Mouse (Mus musculus) adrenal gland, adult (tissue): ENCODE measurements around the gene Prdm9.

ENCODE experiments used
- DNase-seq, 2 experiments: peaks; one replicate each; pipeline ENCODE4 v3.0.0; 2022 to 2023; ENCODE audit warnings: low spot score in 1 of 2; ENCODE audit not compliant: inconsistent age in 2 of 2

The Prdm9 gene

DNA sequence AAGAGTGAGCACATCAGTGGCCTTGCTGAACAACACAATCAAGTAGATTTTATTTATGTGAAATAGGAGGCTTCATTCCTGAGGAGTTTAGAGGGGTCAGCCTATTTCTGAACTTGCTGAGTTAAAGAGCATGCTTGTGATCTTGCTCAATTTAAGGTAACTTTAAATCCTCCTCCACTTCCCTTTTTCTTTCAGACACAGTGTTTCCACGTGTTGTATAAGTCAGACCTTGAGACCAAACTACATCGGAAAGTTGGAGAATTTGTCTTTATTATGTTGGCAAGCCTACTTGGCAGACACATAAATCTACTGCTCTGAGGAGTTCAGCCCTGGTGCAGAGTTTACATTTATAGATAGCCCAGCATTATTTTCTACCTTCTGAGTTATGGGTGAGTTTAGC, 35.3 kb downstream of the Prdm9 start:
- DNase-seq, result no peak

DNA sequence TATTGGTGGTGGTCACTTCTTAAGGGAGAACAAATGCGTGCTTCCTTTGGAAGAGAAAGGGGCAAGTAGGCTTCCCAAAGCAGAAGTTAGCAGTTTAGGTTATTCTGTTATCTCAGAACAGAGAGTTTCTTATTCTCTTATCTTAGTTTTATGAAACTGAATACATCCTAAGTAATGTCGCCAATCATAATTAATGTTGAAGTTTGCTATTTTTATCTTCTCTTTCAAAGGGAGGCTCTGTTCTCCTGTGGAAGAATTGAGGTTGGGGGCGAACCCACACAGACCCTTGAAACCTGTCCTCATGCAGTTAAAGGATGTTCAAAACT, 36.4 kb downstream of the Prdm9 start:
- no peak for DNase-seq

DNA sequence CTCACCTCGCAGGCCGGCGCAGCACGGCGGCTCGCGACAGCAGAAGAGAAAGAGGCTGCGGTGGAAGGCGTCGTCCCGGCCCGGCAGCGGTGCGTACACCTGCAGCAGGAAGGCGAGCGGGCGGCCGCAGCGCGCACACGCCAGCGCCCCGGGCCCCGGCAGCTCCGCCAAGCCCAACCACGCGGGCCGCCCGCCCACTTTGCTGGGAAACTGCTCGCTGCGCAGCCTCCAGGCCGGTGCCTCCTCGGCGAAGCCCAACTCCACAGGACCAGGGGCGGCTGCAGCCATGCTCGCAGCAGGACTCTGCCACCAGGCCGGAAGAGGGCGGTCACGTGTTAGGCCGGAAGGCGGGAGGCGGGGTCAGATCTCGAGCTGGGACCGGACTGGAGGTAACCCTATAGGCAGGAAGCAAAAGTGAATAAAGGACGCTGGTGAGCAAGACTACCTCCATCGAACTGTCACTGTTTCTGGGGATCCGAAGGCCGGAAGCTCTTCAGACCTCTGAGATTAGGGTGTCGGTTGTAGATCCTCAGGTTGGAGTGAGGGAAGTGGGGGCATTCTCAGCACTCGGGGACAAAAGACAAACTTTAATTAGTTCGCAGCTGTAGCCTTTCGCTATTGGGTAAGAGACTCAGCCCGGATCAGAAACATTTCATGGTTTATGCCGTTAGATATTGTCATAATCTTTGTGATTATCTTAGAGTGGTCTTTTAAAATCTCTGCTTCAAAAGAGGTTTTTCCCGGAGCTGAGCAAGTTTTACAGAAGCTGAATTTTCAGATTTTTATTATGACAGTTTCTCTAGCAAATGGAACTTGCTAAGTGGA, 37.0 kb downstream of the Prdm9 start, which contains the start of gene Pdcd2:
Gene Pdcd2, minus strand, starts transcription at position 316 of the 825 bp plus-strand sequence.
- peak; percentile 97 to 98 for DNase-seq

DNA sequence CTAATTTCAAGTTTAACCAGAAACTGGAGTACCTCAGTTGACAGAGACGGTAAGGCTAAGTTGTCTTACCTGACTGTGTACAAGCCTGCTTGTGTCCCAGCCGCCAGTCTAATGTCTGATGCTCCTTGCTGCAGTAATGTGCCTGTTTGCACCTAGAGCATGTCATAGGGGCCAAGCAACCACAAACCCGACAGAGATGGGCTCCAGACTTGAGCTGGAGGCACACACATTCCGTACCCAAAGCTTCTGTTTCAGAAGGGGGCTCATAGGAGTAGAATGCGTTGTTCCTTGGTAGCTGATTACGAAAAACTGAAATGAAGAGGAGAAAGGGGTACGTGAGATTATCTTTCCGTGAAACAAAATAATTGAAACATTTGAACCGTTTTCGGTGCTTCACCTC, 37.9 kb downstream of the Prdm9 start:
- DNase-seq, result peak; percentile 15 to 47

DNA sequence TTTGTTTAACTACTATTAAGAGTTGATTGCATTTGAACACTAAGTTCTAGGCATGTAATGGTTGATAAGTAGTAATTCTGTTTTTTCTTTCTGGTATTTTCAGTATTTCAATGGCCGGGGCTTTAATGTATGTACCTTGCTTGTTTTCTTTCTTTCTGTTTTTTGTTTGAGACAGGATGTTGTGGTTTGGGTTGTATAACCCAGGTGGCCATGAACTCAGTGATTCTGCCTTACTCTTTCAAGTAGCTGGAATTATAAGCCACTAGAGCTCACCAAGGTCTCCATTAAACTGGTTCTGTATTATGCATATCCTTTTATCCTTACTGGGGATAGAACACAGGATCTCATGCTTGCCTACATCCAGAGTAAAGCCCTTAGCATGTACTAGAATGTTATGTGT, 45.4 kb downstream of the Prdm9 start:
- DNase-seq, result no peak

DNA sequence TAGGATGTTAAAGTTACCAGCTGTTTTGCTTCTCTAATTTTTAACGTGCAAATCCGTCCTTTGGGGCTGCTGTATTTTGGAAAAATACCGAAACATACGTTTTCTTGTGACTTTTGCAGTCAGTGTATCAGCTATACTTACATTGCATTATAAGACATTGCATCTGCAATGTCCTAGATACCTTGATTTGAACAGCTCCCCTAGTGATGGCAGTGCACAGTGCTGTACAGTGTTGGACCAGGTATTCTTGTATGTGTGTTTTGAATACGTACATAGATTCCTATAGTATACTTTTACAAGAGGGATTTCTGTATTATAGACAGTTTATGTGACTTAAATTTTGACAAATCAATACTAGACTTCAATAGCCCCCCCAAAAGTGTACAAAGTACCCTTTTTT, 46.0 kb downstream of the Prdm9 start:
- no peak for DNase-seq

DNA sequence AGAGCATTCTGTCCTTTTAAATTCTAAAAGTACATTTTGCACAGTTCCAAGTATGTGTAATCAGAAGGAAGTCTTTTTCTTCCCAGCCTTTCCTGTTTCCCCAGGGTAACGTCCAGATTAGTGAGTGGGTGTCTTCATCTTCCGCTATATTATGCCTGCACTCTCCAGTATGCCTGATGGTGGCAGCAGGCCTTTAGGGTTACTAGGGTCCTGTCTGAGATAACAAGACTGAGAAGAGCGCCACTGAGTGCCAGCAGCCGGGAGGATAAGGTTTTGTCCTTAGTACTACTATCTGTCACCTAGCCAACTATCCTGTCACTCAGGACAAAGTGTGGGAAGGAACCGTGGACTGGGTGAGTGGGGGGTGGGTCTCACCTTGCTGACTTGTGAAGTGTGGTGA, 46.4 kb downstream of the Prdm9 start:
- no peak for DNase-seq

DNA sequence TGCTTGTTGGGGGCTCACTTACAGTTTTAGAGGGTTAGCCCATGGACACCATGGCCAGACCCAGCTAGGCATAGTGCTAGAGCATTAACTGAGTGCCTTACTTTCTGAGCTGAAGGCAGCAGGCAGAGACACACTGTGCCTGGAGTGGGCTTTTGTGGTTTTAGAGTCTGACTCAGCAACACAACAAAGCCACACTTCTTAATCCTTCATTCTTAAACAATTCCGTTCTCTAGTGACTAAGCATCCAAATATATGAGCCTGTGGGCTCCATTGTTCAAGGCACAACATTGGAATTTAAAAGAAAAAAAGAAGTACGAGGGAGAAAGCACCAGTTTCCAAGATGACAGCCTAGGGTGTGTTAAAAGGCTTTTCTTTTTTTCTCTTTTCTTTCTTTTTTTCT, 53.5 kb downstream of the Prdm9 start:
- DNase-seq, result no peak

DNA sequence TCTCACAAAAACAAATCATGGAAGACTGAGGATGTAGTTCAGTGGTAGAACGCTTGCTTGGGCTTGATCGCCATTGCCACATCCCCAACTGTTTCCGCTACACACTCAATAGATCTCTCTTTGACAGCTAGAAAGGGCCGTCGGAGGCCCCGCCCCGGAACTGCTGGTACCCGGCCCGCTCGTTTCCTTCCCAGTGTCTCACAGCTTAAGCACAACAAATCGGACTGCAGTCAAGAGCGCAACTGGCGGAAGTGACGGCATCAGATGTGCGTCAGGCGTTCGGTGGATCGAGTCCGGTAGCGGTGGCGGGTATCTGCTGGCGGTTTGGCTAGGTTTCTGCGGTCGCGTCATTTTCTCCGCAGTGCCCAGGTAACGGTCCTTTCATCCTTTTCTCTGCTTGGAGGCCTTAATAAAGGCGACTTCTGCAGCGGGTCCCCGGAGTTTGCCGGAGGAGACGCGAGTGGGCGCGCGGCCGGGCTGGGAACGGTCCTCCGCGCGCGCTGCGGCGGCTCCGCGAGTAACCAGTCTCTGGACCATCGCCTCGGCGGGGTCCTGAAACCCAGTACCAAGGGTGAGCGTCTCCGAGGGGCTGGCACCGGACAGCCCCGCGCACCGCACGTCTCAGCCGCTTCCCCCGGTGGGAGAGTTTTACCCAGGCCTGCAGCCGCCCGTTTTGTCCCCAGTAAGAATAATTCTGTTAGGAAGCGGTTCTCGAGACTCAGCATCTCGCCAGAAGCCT, 64.3 kb downstream of the Prdm9 start, which contains the start of the genes Psmb1 and Tbp:
Gene Psmb1, minus strand, starts transcription at position 96 of the 739 bp plus-strand sequence.
Gene Tbp, plus strand, starts transcription at position 233 of the 739 bp plus-strand sequence.
- peak; percentile 98 to 99 for DNase-seq

DNA sequence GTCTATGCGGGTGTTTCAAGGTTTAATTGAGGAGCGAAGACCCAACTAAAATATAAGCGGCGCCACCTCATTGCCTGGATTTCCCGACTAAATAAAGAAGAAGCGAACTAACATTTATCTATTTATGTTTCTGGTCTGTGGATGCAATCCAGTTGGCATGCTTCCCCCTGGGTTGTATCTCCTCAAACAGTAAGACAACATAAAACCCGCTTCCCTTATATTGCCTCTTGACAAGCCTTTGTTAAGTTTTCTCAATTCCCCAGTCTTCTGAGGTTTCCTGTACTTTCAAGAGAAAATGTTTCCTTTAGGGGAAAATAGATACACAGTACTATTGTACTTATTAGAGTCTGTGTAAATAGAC, 65.4 kb downstream of the Prdm9 start:
- peak in 1 of 2 experiments; percentile 16 for DNase-seq

DNA sequence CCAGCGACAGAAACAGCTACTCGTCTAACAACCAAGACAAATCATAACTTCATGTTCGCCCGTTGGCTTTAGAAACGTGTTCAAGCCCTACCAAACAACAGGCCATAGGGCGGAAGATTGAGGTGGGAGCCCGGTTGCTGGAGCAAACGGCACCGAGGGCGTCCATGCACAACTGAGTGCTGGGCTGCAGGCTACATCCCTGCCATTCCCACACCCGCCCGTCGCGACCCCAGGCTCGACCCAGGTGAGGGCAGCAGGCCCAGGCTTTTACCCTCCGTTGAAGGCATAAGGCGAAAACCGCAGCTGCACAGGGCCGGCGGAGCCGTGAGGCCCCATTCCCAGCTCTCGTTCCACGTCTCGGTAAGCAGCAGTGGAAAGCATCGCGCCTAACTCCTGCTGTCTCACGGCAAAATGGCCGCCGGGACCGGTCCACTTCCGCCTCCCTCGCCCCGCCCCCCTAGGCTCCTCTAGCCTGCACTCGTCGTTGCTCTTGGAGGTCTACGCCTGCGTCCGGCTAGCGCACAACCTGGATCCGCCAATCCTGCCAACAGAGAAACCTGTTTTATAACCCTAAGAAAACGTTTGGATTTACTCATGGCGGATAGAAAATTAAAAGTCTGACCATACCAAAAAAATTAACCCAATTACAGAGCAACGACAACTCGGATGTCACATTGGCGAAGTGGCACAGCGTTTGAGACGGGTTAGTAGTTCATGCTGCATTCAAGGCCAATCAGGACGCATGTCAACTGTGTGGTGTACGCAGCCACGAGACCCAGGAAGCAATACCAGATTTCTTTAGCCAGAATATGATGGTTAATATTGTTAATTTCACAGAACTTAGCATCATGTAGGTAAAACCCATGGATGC, 66.0 kb downstream of the Prdm9 start:
- peak; percentile 95 to 98 for DNase-seq
